Mouse (Mus musculus) frontal cortex, postnatal 10 days (tissue): ENCODE measurements around the gene Ccdc60.
"Not testable (repeated sequence)": the region's sequence is repeated elsewhere in the genome, so short reads cannot be mapped to it uniquely, and the experiment has no call there.

ENCODE experiments used
- DNase-seq, 2 experiments: peaks; one replicate each; pipeline ENCODE4 v3.0.0; 2022; ENCODE audit warnings: low spot score in 2 of 2, mixed read lengths in 1 of 2

Ccdc60 gene

DNA sequence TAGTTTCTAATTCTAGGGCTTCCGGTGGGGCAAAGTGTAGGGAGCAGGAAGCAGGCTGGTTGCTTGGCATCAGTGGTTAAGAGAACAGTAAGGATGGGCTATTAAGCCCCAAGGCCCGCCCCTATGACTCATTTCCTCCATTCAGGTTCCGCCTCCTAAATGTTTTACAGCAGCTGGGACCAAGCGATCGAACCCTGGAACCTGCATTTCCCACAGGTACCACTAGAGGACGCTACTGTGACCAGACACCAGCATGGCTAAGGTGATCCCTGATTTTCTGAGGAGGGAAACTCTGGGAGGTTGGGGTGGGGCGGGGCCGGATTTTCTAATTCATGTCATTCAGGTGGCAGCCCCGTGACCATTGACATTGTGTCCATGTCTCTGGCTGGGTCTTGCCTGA, 96.1 kb downstream of the Ccdc60 start:
- DNase-seq = no peak

DNA sequence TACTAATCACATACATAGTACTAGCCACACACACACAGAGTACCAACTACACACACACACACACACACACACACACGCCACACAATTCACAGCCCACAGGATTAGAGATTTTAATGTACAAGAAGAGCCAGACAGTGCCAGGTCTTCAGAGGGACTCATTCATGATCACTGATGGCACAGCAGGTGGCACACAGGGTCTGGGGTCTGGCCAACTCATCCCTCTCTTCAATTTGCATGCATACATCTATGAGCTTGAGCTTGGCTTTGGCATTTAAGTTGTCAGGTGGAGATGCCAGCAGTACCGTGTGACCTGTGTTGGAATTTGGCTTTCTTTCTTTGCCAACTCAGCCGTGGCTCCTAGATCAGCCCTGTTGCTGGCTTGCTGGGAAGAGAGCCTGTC, 97.2 kb downstream of the Ccdc60 start:
- DNase-seq = no peak

DNA sequence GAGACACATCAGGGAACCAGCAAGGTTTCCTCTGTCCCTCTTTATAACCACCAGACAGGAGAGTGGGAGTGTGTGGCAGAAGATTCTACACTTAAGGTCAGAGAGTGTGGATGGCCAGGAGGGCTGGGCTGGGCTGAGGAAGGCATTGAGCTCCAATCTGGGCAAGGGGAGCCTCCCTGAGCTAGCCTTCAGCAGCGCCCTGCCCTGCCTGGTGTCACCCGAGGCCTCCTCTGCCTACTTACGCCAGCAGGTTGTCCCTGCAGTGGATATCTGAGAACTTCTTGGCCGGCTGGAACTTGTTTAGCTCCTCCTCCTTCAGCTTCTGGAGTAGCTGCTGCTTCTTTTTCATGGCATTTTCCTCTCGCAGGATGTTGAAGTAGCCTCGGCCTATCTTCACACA, 99.0 kb downstream of the Ccdc60 start:
- no peak for DNase-seq

DNA sequence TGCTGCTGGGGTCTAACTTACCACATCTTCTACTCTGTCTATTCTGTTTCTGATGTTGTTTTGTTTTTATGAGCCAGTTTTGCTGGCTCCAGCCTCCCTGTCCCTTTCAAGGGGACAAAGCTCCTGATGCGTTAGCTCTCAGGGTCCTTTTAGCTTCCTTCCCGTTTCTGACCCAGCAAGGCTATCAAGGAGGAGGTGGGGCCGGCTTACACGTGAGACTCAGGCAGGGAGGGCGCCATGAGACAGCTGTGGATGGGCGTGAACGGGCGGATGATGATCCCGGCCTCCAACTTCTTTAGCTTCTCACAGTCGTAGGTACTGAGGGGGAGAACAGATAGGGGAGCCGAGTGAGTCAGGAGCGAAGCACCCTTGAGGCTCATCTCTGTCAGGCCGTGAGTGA, 108.2 kb downstream of the Ccdc60 start:
- DNase-seq = no peak

DNA sequence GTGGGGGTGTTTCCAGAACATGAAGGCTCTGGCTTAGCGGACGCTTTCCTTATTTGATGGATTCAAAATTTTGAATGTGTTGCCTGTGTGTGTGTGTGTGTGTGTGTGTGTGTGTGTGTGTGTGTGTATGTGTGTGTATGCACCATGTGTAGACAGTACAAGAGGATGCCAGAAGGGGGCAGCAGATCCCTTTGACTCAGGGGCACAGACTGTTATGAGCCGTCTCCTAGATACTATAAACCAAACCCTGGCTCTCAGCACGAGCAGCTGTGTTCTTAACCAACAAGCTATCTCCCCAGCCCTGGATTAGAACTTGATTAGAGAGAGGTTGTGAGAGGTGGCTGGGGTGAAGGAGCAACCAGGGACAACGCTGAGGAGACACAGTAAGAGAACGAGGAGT, 117.1 kb downstream of the Ccdc60 start:
- no peak for DNase-seq

DNA sequence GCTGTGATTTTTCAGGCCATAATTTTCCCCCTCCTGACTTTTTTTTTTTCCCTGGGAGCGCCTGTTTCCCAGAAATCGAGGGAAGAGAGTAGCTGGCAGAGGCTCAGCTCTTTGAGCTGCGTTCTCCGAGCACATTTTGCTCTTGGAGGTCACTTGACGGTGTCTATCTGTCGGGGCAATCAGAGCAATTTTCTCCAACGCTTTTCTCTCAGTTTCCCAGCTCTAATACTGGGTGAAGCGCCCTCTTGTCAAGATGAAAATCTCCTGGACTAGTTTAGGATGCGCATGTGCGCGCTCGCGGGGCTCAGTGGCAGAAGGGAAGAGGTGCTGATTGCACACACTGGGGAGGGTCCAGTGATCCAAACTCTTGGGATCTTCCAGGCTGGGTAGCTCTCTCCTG, 121.8 kb downstream of the Ccdc60 start:
- no peak for DNase-seq

DNA sequence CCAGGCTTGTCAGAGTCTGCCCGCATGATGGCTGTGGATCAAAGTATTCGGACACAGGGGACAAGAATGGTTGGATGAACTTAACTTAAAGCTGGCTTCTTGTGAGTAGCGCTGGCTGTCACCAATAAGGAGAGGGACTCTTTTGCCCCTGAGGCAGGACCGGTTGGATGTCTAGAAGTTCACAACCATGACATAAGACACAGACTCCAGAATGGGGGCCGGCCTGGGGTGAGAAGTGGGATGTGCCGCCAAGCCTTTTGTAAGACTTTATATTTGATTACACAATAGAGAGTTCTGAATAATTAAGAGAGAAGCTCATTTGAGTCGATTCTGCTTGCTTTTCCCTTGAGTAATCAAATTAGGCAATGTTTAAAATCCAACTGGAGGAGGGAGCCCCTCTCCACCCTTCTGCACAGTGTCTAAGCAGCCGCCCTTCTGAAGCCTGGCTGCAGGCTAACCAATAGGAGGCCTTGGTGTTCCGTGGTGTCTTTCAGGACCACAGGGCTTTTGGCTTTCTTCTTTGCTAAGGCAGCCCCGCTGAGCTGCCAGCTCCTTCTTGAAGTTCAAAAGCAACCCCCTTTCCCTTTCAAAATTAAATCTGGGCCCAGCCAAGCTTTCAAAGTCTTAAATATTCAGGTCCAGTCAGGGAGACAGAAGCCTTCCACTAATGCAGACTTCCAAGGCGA, 123.4 kb downstream of the Ccdc60 start:
- DNase-seq = peak in 1 of 2 experiments; percentile 11

DNA sequence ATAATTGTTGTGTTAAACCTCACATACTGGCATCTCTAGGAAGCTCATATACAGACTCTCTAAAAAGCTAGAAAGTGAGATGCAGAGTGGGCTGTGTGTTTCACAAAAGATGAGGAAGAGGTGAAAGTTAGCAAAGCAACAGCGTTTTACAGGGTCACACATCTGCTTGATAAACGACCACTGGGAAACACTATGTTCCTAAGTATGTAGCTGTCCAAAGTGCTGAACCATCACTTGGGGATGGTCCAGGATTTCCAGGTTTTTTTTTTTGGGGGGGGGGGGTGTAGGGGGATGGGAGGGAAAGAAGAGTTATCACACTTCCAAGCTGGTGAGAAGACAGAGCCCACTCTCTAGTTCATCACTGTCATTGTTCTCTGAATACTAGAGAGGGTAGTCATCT, 134.0 kb downstream of the Ccdc60 start:
- DNase-seq = no peak

DNA sequence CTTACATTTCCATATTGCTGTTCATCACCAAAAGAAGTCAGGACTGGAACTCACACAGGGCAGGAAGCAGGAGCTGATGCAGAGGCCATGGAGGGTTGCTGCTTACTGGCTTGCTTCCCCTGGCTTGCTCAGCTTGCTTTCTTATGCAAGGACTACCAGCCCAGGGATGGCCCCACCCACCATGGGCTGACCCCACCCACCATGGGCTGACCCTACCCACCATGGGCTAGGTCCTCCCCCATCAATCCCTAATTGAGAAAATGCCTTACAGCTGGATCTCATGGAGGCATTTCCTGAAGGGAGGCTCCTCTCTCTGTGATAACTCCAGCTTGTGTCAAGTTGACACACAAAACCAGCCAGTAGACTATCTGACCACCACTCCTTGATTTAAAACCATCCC, 142.3 kb downstream of the Ccdc60 start:
- not testable (repeated sequence) for DNase-seq

DNA sequence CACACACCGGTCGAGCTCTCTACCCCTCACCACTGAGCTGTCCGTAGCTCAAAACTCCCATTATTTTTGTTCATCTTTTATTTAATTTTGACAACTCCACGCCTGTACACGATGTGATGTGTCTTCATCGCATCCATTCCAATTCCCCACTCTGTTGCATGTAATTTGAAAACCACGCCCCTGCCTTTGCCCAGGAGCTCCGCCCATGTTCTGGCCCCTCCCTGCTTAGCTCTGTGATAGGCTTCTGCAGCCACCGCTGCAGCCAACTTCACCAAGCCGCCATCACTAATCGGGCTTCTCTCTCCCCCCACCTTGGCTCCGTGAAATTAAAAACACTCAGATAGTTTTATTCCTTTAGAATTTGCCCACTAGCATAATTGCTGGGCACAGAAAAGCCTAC, 144.1 kb downstream of the Ccdc60 start:
- no peak for DNase-seq

DNA sequence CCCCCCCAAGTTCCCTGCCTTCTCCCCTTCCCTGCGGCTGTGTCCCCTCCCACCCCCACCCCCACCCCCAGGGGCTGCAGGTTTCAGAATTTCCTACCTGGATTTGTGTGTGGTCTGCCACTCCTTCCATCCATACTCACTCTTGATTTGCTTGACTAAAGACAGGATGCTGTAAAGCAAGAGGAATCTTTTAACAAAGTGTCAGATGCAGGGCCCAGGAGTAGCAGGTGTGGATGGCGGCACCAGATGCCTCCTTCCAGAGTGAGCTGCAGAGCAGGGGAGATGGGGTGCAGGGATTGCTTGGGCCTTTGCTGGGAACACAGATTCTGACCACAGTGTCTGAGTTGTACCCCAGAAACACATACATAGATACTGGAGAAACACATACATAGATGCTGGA, 148.1 kb downstream of the Ccdc60 start:
- DNase-seq = no peak

DNA sequence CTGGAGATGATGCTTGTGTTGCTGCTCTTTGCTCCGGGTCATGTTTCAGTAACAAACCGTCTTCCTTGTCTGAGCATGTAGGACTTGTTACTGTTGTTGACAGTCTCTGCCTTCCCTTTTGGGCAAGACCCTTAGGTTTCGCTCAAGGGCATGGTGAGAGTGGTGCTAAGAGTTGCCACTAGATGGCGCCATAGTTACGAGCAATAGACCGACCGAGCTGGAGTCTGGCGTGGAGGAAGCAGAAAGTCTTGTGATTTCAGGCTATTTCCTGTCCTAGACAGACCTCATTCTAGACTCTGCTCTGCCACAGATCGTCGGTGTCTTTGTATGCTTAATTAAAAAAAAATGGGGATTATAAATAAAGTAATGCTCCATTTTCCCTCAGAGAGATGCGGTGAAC, 165.4 kb downstream of the Ccdc60 start:
- peak; percentile 52 to 79 for DNase-seq

DNA sequence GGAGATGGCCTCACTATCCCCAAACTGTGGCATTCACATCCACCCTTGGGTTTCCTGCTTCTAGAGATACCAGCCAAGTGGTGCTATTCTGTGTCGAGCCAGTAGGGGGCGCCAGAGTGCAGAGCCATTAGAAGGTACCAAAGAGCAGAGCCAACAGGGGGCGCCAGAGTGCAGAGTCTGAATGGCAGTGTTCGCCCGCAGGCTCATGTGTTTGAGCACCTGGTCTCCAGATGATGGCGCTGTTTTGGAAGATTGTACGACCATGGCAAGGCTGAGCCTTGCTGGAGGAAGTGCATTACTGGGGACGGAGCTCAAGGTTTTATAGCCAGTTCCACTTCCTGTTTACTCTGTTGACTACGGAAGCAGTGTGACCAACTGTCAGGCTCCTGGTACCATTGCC, 172.2 kb downstream of the Ccdc60 start:
- DNase-seq = peak in 1 of 2 experiments; percentile 18

DNA sequence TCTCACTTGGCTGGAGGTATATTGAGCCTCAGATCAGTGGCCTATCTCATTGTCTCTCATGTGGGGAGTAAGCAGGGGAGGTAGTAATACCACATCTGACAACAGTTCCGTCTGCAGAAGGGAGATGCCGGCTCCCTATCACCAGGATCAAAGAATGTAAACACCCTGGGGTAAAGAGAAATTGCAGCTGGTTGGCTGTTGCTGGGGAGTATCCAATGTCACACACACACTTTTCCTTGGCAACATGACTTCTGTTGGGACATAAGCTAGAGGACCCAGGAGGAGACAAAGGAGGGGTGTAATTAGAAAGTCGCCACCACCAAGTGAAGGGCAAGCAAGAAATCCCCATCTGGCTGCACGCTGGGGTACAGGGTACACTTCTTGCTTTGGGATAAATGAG, 172.7 kb downstream of the Ccdc60 start:
- no peak for DNase-seq

DNA sequence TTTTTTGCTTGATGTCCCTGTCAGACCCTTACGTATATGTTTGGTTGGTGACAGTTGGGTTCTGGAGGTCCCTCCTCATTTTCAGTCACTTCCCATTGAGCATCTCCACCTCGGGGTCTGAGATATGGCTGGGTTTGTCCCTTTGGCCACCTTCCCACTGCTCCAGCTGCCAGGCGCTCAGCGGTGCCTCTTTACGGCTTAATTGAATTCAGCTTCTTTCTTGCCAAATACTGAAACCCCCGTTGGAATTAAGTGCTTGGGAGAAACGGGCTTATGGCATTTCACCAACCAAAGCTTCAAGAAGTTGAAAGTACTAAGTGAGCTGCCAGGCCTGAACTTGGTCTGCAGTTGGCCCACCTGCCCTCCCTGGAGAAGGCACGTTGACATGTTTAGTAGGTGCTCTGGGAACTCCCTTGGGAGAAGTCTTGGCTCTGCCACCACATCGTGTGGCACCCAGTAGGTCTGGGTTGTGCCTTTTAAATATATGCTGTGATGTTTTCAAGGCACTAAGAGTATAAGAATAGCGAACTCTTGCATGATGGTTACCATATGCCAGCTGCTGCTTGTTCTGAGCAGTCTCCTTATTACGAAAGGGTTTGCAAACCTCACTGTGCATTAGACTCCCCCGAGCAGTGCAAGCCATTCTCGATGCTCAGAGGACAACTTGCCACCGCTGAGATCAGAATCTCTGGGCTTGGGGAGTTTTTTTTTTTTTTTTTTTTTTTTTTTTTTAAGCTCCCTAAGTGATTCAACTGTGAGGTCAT, 173.5 kb downstream of the Ccdc60 start:
- no peak for DNase-seq

DNA sequence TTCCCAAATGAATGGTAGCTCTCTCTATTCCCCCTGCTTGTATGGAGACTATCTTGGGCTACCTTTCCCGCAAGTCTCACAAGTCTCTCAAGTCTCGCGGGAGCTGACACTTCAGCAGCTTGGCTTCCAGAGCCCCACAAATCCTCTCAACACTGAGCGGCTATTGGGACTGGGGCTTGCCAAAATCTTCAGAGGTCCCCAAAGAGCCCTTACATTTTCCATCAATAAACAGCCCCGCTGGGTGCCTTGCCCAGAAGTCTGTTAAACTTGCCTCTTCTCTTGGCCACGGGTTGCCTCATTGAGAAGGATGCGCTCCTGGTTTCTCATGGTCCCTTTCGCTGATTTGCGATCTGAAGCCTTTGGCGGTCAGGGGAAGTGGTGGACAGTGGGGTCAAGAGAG, 180.1 kb downstream of the Ccdc60 start:
- no peak for DNase-seq

DNA sequence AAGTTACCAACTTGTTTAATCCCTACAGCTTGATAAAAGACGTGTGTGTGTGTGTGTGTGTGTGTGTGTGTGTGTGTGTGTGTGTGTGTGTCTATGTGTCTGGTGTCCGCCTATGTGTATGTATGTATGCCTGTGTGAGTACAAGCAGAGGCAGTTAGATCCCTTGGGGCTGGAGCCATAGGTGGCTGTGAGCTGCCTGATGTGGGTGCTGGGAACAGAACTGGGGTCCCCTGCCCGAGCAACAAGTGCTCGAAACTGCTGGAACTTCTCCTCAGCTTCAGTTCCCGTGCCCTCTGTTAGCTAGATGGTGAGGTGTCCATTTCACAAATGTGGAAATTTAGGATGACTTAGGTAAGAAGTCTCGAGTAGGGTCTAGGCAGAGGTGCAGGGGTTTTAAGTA, 204.6 kb downstream of the Ccdc60 start:
- DNase-seq = no peak

DNA sequence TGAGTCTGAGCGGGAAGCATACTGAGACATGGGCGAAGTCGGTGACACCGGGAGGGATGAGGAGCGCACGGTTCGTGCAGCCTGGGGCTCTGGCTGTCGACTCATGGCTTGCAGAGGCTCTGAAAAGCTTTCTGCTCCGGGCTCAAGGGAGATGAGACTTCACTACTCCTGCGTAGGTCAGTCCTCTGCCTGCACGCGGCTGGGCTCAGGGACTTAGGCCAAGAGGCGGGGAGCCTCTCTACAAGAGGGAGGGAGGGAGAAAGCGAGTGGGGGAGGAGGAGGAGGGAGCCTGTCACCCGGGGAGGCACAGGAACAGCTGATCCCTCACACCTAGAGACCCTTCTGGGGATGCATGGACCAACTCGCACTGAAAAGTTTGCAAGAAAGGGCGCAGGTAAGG, 205.7 kb downstream of the Ccdc60 start, which contains the start of gene Tmem233:
Gene Tmem233, minus strand, starts transcription at position 164 of the 400 bp plus-strand sequence.
- no peak for DNase-seq

DNA sequence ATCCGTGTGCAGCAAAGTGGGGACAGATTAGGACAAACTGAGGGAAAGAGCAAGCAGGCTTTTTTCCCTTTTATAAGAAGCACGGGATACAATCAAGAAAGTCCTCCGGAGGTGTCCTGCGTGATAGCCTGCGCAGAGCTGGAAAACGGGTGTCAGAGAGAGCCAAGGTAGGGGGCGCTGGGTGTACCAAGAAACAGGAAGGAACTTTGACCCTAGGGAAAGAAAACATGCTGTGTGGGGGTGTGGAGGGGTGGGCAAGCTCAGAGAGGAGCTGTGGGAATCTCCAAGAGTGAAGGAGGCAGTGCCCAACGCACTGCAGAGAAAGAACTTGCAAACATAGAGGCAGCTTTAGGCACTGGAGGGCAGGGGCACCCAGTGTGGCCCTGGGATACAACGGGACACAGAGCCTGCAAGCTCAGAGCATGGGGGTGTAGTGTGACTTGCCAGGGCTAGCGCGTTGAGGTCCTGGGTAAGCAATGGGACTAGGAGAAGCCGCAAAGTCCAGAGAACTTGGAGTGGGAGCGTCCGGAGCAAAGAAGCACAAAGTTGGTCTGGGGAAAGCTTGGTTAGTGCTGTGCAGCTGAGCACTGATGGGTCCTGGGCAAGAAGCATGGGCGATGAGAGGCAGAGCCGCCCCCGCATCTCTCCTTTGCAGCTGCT, 206.4 kb downstream of the Ccdc60 start:
- DNase-seq = no peak

DNA sequence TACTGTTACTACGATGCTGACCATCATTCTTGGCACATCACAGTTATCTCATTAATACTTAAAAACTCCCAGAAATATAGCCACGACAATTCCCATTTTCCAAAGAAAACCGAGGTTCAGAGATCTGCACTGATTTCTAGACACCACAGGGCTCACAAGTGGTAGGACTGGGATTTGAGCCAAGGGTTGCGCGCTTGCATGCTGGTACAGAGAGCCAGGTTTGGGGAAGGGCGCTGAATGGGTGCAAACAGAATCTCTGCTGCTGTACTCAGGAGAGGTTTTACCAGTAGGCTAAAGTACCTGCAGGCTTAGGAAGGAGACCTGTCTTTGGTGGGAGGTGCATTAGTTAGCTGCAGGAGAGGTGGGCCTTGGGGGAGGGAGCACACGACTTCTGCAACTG, 207.2 kb downstream of the Ccdc60 start:
- no peak for DNase-seq

DNA sequence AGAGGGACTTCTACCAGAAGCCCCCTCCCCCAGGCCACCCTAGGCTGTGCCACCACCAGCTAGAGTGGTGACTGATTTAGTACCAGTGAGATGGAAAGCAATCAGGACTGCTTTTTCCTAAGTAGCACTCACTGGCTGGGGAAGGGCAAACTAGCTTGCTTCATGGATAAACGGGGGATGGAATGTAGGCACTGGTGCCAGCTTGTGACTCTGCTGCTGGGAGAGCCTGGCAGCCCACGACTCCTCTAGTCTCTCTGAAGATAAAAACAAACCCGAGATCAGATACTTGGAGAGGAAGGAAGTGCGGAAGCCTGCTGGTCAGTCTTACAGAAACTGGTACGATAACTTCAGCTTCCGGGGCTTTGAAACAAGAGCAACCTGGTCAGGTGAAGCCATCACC, 208.0 kb downstream of the Ccdc60 start:
- no peak for DNase-seq
